Mouse (Mus musculus): ENCODE measurements at regions not wholly inside any gene's neighbourhood (a gene's known extent, or its start where the extent isn't known, plus 50 kb on each side); places are given as distances from the start of the nearest gene placed in this dataset.

DNA sequence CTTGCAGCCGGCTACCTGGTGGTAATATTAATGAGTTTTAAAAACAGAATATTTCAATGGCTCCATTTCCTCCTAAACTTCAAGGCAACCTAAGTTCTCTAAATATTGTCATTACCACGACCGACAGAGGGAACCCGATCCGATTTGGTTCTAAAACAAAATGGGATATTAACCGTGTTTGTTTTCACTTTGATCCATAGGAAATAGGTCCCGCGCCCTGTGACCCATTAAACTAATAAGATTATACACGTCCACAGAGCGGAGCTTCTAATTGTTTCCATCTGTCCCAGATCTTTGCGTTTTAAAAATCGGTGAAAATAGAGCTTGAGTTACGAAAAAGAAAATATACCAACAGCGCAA is 254.8 kb upstream of the Nfe2l3 start:
- Histone ChIP-seq H3K4me1 (ENCODE audit: control insufficient read depth, insufficient read depth, low read length) (no peaks in the 10 kb centered on the region; the same call in 1 of the 2 replicates), H3K27ac (ENCODE audit: insufficient read depth, low read depth, low read length) (no peak overlapping the region), H3K4me3 (ENCODE audit: insufficient read depth, low read depth, low read length) (no peak overlapping the region), H3K27me3 (replicated peaks; ENCODE audit: control insufficient read depth, insufficient read depth, low read length) (peaks cover 22% of the 10 kb centered on the region), H3K36me3 (ENCODE audit: control insufficient read depth, insufficient read depth, low read length) (no peaks in the 10 kb centered on the region)
- 12% methylated on average over 14 of the region's 14 CpGs for WGBS
- no peak for DNase-seq
- no peak for TF ChIP-seq CTCF (conservative IDR thresholded peaks at IDR 0.05; ENCODE audit: insufficient read depth, insufficient read length, low read depth, low read length)
- no peak for TF ChIP-seq POLR2A (IDR thresholded peaks at IDR 0.05; ENCODE audit: low read depth, low read length)

- no peak overlapping the region for H3K27ac ChIP-seq (ENCODE audit: insufficient read depth, low read depth, low read length)
- TF ChIP-seq POLR2A (IDR thresholded peaks at IDR 0.05; ENCODE audit: low read depth, low read length) (no peak), CTCF (conservative IDR thresholded peaks at IDR 0.05; ENCODE audit: insufficient read depth, insufficient read length, low read depth, low read length) (no peak)
- DNase-seq: peak; percentile 85
- H3K27me3 ChIP-seq (replicated peaks; ENCODE audit: control insufficient read depth, insufficient read depth, low read length): peaks cover 22% of the 10 kb centered on the region
- H3K36me3 ChIP-seq (ENCODE audit: control insufficient read depth, insufficient read depth, low read length): no peaks in the 10 kb centered on the region
- H3K4me1 ChIP-seq (ENCODE audit: control insufficient read depth, insufficient read depth, low read length): no peaks in the 10 kb centered on the region; the same call in 1 of the 2 replicates
- no peak overlapping the region for H3K4me3 ChIP-seq (ENCODE audit: insufficient read depth, low read depth, low read length)
- WGBS: 2% methylated on average over 30 of the region's 34 CpGs
Measured at GRCm38 (mm10) chr6:51178061-51178791, 254.2 kb upstream of the Nfe2l3 start.

DNA sequence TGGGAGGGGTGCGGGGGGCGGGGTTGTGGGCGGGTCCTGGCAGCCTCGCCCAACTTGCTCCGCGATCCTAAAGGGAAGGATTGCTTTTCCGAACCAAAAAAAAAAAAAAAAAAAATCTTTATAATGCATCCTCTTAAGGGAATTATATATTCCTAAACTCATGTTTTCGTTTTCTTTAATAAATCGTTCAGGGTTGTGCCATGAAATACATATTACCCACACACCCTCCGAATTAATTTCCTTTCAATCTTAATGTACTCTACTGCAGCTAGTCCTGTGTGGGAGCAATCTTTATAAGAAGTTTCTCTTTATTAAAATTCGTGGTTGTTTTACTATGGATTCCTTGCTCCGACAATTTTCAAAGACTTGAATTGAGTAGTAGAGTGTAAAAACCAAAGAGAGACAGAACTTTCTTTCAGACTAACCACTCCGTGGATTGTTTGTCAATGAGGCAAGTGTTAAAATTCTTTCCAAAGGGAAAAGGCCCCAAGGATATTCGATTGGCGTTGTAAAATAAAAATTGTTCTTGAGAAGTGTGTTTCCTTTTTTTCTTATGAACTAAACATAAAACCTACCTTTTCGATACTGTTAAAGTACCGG is 253.6 kb upstream of the Nfe2l3 start:
- DNase-seq: peak; percentile 40
- WGBS: 3% methylated on average over 17 of the region's 17 CpGs
- Histone ChIP-seq H3K4me3 (ENCODE audit: insufficient read depth, low read depth, low read length) (no peak overlapping the region), H3K4me1 (ENCODE audit: control insufficient read depth, insufficient read depth, low read length) (no peaks in the 10 kb centered on the region; the same call in 1 of the 2 replicates), H3K27ac (ENCODE audit: insufficient read depth, low read depth, low read length) (no peak overlapping the region), H3K36me3 (ENCODE audit: control insufficient read depth, insufficient read depth, low read length) (no peaks in the 10 kb centered on the region), H3K27me3 (replicated peaks; ENCODE audit: control insufficient read depth, insufficient read depth, low read length) (peaks cover 24% of the 10 kb centered on the region)
- TF ChIP-seq POLR2A (IDR thresholded peaks at IDR 0.05; ENCODE audit: low read depth, low read length): no peak
- TF ChIP-seq CTCF (conservative IDR thresholded peaks at IDR 0.05; ENCODE audit: insufficient read depth, insufficient read length, low read depth, low read length): no peak

DNA sequence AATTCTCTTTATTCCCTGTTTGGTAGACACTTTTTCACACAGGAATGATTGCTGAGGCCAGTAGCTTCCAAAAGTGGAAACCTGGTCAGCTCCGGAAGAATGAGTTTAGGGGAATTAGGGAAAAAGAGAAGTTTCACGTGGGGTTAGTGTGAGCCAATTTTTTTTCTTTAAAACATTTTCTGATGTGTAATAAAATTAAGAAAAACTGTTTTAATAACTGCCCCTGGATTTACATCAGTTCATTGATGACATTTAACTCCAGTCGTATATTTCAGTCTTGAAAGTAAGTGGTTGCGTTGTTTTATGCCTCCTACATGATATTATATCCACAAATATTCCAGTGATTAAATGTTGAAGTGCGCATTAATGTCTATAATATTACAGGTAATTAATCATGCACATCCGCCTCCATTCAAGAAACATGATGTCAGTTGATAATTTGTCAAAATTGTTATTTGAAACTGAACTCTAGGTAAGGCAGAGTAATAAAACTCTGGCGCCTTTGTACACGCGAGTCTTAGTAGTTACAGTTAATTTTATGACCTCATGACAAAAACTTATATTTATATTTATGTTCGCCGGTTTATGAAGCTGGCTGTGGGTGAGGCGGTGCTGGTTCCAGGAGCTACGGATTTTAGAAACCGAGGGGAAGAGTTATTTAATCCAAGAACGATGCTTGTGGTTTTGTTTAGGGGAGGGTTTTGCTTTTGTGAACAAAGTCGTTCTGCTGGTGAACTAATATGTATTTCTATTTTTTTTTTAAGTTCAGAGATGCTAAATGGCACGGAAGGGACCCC is 252.5 kb upstream of the Nfe2l3 start:
- WGBS: 14% methylated on average over 17 of the region's 17 CpGs
- Histone ChIP-seq H3K36me3 (ENCODE audit: control insufficient read depth, insufficient read depth, low read length) (no peaks in the 10 kb centered on the region), H3K27me3 (replicated peaks; ENCODE audit: control insufficient read depth, insufficient read depth, low read length) (peaks cover 26% of the 10 kb centered on the region), H3K4me3 (ENCODE audit: insufficient read depth, low read depth, low read length) (no peak overlapping the region), H3K27ac (ENCODE audit: insufficient read depth, low read depth, low read length) (no peak overlapping the region), H3K4me1 (ENCODE audit: control insufficient read depth, insufficient read depth, low read length) (no peaks in the 10 kb centered on the region; the same call in 1 of the 2 replicates)
- TF ChIP-seq CTCF (conservative IDR thresholded peaks at IDR 0.05; ENCODE audit: insufficient read depth, insufficient read length, low read depth, low read length): no peak
- TF ChIP-seq POLR2A (IDR thresholded peaks at IDR 0.05; ENCODE audit: low read depth, low read length): no peak
- DNase-seq: no peak

- 16% methylated on average over 11 of the region's 11 CpGs for WGBS
- Histone ChIP-seq H3K27ac (ENCODE audit: insufficient read depth, low read depth, low read length) (no peak overlapping the region), H3K27me3 (replicated peaks; ENCODE audit: control insufficient read depth, insufficient read depth, low read length) (peaks cover 25% of the 10 kb centered on the region), H3K4me3 (ENCODE audit: insufficient read depth, low read depth, low read length) (no peak overlapping the region), H3K4me1 (ENCODE audit: control insufficient read depth, insufficient read depth, low read length) (no peaks in the 10 kb centered on the region; the same call in 1 of the 2 replicates), H3K36me3 (ENCODE audit: control insufficient read depth, insufficient read depth, low read length) (no peaks in the 10 kb centered on the region)
- DNase-seq: peak; percentile 37
- TF ChIP-seq CTCF (conservative IDR thresholded peaks at IDR 0.05; ENCODE audit: insufficient read depth, insufficient read length, low read depth, low read length) (no peak), POLR2A (IDR thresholded peaks at IDR 0.05; ENCODE audit: low read depth, low read length) (no peak)
Measured at GRCm38 (mm10) chr6:51180881-51181875, 251.3 kb upstream of the Nfe2l3 start.

DNA sequence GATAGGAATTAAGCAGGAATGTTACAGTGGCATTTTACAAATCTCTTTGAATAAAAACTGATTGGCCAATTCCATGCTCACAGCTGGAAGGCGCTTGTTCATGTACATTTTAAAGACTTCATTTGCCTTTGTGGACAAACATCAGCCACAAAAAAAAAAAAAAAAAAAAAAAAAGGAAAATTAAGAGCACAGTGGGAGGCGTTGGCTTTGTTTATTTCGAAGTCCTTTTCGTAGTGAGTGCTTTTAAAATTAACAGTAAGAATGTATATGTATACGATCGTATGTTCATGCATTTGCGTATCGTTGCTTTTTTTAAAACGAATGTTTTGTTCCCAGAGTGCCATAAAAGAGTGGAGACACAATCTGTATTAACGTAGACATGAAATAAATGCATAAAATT is 250.6 kb upstream of the Nfe2l3 start:
- no peak for DNase-seq
- Histone ChIP-seq H3K27ac (ENCODE audit: insufficient read depth, low read depth, low read length) (no peak overlapping the region), H3K36me3 (ENCODE audit: control insufficient read depth, insufficient read depth, low read length) (no peaks in the 10 kb centered on the region), H3K27me3 (replicated peaks; ENCODE audit: control insufficient read depth, insufficient read depth, low read length) (peaks cover 25% of the 10 kb centered on the region), H3K4me3 (ENCODE audit: insufficient read depth, low read depth, low read length) (no peak overlapping the region), H3K4me1 (ENCODE audit: control insufficient read depth, insufficient read depth, low read length) (no peaks in the 10 kb centered on the region; the same call in 1 of the 2 replicates)
- 25% methylated on average over 10 of the region's 10 CpGs for WGBS
- TF ChIP-seq POLR2A (IDR thresholded peaks at IDR 0.05; ENCODE audit: low read depth, low read length) (no peak), CTCF (conservative IDR thresholded peaks at IDR 0.05; ENCODE audit: insufficient read depth, insufficient read length, low read depth, low read length) (no peak)

All from kidney, adult 2 months (tissue).